Mouse (Mus musculus) heart, postnatal 0 days (tissue): ENCODE results near the gene Snx32. TPM values are rescaled to one million over a fixed set of nuclear protein-coding genes. Genes with fewer than 3 reads are reported as not detected.

Experiments
- ATAC-seq: fragments of 200-750 bp; cut with Nextera tagmentation; 2 replicates; pipeline ENCODE4 v1.8.0; 2017; ENCODE audit warnings: low read depth, moderate number of reproducible peaks, moderate library complexity; ENCODE audit not compliant: insufficient read depth
- DNase-seq: peaks from one replicate; pipeline ENCODE4 v3.0.0-alpha.2; 2016; ENCODE audit warnings: low spot score
- H3K27ac ChIP-seq: fragments of 300-500 bp; sonication (generic); 2 replicates; pipeline ENCODE4 v1.5.1; 2014; ENCODE audit warnings: low read depth, mild to moderate bottlenecking
- H3K27me3 ChIP-seq: fragments of 300-500 bp; sonication (generic); 2 replicates; pipeline ENCODE4 v1.6.1; 2014; ENCODE audit warnings: low read length, mixed read lengths; ENCODE audit not compliant: control insufficient read depth, insufficient read depth
- H3K36me3 ChIP-seq: fragments of 300-500 bp; sonication (generic); replicated peaks from 2 replicates; pipeline ENCODE4 v1.6.1; 2014; ENCODE audit warnings: low read length, mixed read lengths; ENCODE audit not compliant: control insufficient read depth, insufficient read depth
- H3K4me1 ChIP-seq: fragments of 300-500 bp; sonication (generic); 2 replicates; pipeline ENCODE4 v1.6.1; 2014; ENCODE audit warnings: antibody characterized with exemption; ENCODE audit not compliant: control insufficient read depth, insufficient read depth
- H3K4me2 ChIP-seq: fragments of 300-500 bp; sonication (generic); 2 replicates; pipeline ENCODE4 v1.6.1; 2014; ENCODE audit warnings: low read depth, mild to moderate bottlenecking, low read length, moderate library complexity
- H3K4me3 ChIP-seq: fragments of 300-500 bp; sonication (generic); 2 replicates; pipeline ENCODE4 v1.5.1; 2014; ENCODE audit warnings: low read depth, low read length
- H3K9ac ChIP-seq: fragments of 300-500 bp; sonication (generic); replicated peaks from 2 replicates; pipeline ENCODE4 v1.6.1; 2014; ENCODE audit warnings: low read depth, low read length, mixed read lengths
- H3K9me3 ChIP-seq: fragments of 300-500 bp; sonication (generic); replicated peaks from 2 replicates; pipeline ENCODE4 v1.6.1; 2016; ENCODE audit warnings: low read length; ENCODE audit not compliant: control insufficient read depth
- CTCF ChIP-seq: IDR thresholded peaks from 2 replicates; pipeline ENCODE4 v1.5.1; 2016; ENCODE audit warnings: antibody characterized with exemption, control low read depth, low read depth
- EP300 ChIP-seq: IDR thresholded peaks from 2 replicates; pipeline ENCODE4 v1.6.1; 2016; ENCODE audit warnings: antibody characterized with exemption, low read depth
- WGBS: fragments of 180-500 bp; shearing (Covaris S2); extraction: QIAGEN DNeasy Blood & Tissue Kit; methylation state at CpG from one replicate; pipeline ENCODE4 v1.1.7; 2014; 5-methylcytosine and 5-hydroxymethylcytosine counted together
- polyA plus RNA-seq: library from polyadenylated mRNA; unstranded; fragments of >200 nt; fragmentation: Nextera tagmentation; extraction: Ambion mirVana; gene quantifications from 2 replicates; pipeline ENCODE4 v1.2.1, GENCODE M21; 2015
- total RNA-seq: library from RNA; depleted of rRNA; stranded (reverse); fragments of >200 nt; gene quantifications from 2 replicates; pipeline ENCODE4 v1.2.3, GENCODE M21; 2014; ENCODE audit warnings: low replicate concordance

Gene Snx32
- total and polyA plus RNA-seq, 2 experiments from 2014 or later = 9.1 to 22.6 TPM

GRCm38 (mm10) chr19:5484496-5484895, 25.8 kb downstream of the Snx32 start:
- no peak for ATAC-seq
- Histone ChIP-seq H3K4me3 (no peak overlapping the region), H3K4me2 (no peak overlapping the region), H3K27me3 (no peaks in the 10 kb centered on the region), H3K9me3 (no peaks in the 10 kb centered on the region), H3K27ac (no peak overlapping the region), H3K4me1 (peaks cover 12% of the 10 kb centered on the region; the same call in 1 of the 2 replicates), H3K9ac (no peak overlapping the region), H3K36me3 (peaks cover 68% of the 10 kb centered on the region)
- TF ChIP-seq EP300 (no peak), CTCF (no peak)
- no peak for DNase-seq
- 83% methylated on average over 5 of the region's 5 CpGs for WGBS

DNA sequence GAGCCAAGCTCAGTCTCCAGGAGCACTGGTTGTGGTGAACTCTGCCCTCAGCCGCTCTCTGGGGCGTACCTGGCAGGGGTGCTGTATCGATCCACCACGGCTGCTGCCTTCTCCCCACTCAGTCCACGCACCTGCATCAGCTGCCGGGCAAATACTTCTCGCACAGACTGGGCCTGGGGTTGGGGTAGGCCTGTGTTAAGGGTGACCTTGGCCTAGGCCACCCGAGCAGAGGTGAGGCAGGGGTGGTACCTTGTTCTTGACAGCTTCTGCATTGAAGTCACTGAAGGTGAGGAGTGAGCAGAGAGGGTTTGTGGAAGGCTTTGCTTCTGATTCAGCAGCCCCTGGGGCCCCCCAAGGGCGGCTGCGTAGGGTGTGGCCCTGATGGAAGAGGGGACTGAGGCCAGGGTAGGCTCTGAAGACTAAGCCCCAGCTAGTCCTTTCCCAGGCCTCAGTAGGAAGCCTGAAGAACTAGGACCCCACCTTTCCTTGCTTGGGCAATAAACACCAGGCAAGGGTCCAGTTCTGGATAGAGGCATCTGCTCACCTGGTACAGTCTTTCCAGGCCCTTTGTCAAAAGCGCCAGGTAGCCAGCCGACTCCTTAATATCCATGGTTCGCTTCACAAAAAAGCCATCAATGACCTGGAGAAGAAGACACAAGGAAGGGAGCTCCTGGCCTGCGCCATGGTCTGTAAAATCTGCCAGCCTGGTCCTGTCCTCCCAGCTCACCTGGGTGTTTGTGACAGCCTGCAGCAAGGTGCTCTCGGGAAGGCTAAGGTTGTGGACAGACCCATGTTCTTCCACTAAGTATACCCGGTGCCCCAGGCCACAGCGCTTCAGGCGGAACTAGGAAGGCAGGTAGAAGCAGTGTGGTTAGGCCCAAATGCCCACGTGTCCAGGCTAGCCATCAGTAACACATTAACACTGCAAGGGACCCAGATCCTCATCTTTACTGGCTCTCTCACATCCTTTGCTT, 26.7 kb downstream of the Snx32 start:
- Histone ChIP-seq H3K36me3 (peaks cover 68% of the 10 kb centered on the region), H3K27me3 (no peaks in the 10 kb centered on the region), H3K4me2 (no peak overlapping the region), H3K9me3 (no peaks in the 10 kb centered on the region), H3K4me3 (no peak overlapping the region), H3K27ac (no peak overlapping the region), H3K9ac (no peak overlapping the region), H3K4me1 (peaks cover 9% of the 10 kb centered on the region; the same call in 1 of the 2 replicates)
- DNase-seq = no peak
- no peak for TF ChIP-seq CTCF
- no peak for TF ChIP-seq EP300
- no peak for ATAC-seq
- 92% methylated on average over 19 of the region's 19 CpGs for WGBS

DNA sequence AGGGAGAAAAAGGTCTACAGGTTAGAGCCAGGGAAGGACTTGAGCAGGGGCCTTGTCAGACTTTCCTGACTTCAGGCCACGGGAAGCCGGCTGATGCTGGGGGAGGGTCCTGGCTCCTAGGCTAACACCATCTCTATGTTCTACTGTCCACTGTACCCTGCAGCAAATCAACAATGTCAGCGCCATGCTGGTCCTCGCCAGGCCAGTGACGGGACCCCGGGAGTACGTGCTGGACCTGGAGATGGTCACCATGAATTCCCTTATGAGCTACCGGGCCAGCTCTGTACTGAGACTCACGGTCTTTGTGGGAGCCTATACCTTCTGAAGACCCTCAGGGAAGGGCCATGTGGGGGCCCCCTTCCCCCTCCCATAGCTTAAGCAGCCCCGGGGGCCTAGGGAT, 28.9 kb downstream of the Snx32 start:
- H3K27ac ChIP-seq = no peak overlapping the region
- H3K9me3 ChIP-seq = no peaks in the 10 kb centered on the region
- ATAC-seq (no peak), DNase-seq (no peak)
- no peaks in the 10 kb centered on the region for H3K4me1 ChIP-seq
- no peak for TF ChIP-seq CTCF
- no peak for TF ChIP-seq EP300
- no peak overlapping the region for H3K4me3 ChIP-seq
- H3K36me3 ChIP-seq = peaks cover 73% of the 10 kb centered on the region
- no peak overlapping the region for H3K9ac ChIP-seq
- no peaks in the 10 kb centered on the region for H3K27me3 ChIP-seq
- H3K4me2 ChIP-seq = no peak overlapping the region
- 92% methylated on average over 10 of the region's 10 CpGs for WGBS

DNA sequence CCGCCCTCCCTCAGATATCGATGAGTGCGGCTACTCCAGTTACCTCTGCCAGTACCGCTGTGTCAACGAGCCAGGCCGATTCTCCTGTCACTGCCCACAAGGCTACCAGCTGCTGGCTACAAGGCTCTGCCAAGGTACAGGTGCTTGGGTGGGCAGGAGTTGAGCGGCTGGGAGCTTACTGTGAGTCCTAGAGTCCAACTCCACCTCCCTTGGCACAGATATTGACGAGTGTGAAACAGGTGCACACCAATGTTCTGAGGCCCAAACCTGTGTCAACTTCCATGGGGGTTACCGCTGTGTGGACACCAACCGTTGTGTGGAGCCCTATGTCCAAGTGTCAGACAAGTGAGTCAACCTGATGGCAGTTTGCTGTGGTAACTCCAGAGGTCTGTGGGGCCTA, 30.3 kb downstream of the Snx32 start:
- H3K36me3 ChIP-seq = peaks cover 59% of the 10 kb centered on the region
- DNase-seq = no peak
- WGBS = 84% methylated on average over 10 of the region's 10 CpGs
- no peak for ATAC-seq
- no peaks in the 10 kb centered on the region for H3K27me3 ChIP-seq
- no peaks in the 10 kb centered on the region for H3K9me3 ChIP-seq
- H3K9ac ChIP-seq = no peak overlapping the region
- no peak overlapping the region for H3K27ac ChIP-seq
- H3K4me3 ChIP-seq = no peak overlapping the region
- H3K4me2 ChIP-seq = no peak overlapping the region
- no peak for TF ChIP-seq CTCF
- no peak for TF ChIP-seq EP300
- no peaks in the 10 kb centered on the region for H3K4me1 ChIP-seq

GRCm38 (mm10) chr19:5477668-5478300, 32.6 kb downstream of the Snx32 start:
- Histone ChIP-seq H3K9ac (no peak overlapping the region), H3K4me2 (no peak overlapping the region), H3K27me3 (no peaks in the 10 kb centered on the region), H3K9me3 (no peaks in the 10 kb centered on the region), H3K27ac (no peak overlapping the region), H3K36me3 (peaks cover 37% of the 10 kb centered on the region), H3K4me3 (no peak overlapping the region), H3K4me1 (no peaks in the 10 kb centered on the region)
- TF ChIP-seq CTCF (no peak), EP300 (no peak)
- DNase-seq (no peak), ATAC-seq (no peak)
- WGBS = 89% methylated on average over 18 of the region's 18 CpGs
